Mouse (Mus musculus) kidney, postnatal 4 days (tissue): ENCODE results near the gene Chaf1b.

Experiments
- DNase-seq, 2 experiments: peaks; one replicate each; pipeline ENCODE4 v3.0.0; 2021; ENCODE audit warnings: mixed read lengths in 2 of 2

Chaf1b gene

DNA sequence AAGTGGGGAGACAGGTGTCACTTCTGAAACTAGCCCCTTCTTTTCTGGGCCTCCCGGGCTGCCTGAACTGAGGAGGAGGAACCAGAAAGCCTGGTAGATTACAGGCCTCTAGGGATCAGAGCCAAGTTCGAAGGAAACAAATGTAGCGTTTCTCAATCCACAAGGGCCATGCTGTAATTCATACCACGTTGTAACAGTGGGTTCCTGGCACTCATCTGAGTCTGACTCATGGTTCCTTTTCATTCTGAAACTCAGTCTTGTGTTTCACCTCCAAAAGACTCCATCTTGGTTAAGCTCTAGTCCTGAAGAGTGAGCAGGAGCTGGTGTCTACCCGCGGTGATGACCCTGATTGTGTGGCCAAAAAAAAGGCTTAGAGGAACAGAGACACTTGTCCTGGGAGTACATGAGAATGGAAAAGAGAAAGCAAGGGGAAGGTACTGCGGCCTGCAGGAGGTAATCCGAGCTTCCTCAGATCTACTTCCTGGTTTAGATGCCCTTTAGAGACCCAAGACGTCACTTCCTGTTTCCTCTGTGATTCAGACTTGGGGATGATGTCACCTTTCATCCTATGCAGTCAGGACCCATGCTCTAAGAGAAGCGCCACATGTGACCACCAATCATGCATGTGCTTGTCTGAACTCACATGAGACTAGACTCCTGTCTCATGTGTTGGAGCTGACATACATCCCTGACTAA, 30.3 kb downstream of the Chaf1b start:
- DNase-seq = no peak

DNA sequence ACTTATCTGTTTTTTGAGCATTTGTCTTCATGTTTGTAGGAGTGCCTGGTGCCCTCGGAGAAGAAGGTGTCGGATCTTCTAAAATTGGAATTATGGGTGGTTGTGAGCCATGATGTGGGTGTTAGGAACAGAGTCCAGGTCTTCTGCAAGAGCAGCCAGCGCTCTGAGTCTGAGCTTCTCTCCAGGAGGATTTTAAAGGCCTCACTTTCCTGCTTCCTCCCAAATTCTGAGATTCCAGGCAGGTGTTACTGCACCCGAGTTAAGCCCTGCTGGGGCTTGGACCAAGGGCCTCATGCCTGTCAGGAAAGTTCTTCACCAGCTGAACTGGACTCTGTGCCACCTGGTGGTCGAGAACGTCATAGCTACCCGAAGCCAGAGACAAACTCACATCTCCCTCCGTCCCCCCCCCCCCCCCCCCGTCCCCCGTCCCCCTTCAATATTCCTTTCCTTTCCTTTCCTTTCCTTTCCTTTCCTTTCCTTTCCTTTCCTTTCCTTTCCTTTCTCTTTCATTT, 31.7 kb downstream of the Chaf1b start:
- peak; percentile 81 to 87 for DNase-seq

DNA sequence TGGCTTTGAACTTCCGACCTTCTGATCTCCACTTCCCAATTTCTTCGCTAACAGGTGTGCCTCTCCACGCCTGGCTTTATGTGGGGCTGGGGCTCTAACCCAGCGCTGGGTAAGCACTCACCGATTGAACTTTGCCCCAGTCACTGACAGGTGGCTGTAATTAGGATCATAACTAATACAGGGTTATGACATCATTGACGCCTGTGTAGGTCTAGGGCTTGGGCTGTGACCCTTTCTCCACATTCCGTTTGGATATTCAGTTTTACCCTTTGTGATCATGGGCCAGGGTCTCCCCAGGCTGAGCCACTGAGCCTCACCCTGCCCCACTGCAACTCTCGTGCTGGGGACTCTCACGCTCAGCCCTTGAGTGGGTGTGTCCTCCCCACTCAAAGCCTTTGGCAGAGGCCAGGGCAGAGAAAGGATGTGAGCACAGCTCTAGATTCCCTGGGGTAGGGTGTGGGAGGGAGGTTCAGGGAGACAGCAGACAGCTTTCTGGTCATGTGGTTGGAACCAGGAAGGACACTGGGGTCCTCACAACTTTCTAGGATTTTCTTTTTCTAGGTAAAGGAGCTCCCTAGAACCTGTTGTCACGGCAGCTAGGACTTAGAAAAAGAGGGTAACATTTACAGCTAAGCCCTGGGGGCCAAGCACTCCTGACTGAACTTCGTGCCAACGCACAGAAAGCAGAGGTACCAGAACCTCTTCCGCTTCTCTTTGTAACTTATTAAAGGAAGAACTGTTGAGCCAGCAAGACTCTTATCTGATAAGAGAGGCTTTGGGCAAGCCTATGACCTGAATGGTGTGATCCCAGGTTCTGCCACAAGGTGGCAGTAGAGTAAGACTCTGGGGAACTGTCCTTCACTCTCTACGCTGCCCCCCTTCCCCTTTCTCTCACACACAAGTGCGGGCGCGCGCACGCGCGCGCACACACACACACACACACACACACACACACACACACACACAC, 34.3 kb downstream of the Chaf1b start:
- peak; percentile 93 to 95 for DNase-seq

DNA sequence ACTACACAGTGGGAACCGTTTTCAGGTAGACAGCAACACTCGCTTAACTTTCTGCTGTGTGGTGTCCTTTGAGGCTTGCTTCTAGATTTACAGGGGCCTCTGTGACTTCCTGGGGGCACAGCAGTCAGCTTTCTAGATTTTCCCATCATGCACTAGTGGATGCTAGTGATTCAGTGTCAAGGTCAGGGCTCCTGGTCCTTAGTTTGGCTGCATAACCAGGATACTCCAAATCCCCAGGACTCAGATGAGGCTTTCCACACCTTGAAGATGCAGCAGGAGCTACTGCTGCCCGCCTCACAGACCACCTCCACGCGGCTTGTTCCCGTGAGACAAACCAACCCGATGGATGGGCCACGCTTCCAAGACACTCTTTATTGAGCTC, 35.0 kb downstream of the Chaf1b start:
- no peak for DNase-seq

DNA sequence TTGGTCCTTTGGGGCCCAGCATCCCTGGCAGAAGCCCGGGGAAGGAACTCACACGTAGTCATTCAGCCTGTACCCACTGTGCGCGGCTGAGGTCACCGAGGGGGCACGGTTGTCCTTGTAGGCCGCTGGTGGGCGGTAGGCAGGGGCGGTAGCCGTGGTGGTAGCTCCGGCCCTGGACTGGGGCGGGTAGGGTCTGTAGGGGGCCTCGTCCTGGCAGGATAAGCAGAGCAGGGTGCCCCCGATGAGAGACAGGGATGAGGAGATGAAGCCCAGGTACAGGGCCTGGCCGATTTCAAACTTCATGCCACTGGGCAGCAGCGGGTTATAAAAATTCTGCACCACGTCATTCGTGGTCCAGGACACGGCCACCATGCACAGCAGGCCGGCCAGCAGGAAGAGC, 35.5 kb downstream of the Chaf1b start:
- DNase-seq = no peak

DNA sequence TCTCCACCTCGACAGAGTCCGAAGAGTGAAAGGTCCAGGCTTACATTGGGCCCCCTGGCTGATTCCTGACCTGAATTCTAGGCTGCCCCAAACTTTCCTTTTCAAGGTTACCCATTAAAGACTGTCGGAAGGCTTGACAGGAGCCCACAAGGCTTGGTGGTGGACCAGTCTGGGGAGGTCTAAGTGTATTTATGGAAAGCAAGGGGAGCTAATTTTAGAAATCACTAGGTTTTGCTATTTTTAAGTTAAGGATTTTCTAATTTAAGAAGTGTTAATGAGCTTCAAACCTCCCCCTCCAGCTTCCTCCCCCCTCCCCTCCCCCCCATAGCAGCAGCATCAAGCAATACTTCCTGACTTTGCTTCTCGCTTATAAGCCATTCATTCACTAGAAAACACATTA, 37.0 kb downstream of the Chaf1b start:
- DNase-seq = no peak

DNA sequence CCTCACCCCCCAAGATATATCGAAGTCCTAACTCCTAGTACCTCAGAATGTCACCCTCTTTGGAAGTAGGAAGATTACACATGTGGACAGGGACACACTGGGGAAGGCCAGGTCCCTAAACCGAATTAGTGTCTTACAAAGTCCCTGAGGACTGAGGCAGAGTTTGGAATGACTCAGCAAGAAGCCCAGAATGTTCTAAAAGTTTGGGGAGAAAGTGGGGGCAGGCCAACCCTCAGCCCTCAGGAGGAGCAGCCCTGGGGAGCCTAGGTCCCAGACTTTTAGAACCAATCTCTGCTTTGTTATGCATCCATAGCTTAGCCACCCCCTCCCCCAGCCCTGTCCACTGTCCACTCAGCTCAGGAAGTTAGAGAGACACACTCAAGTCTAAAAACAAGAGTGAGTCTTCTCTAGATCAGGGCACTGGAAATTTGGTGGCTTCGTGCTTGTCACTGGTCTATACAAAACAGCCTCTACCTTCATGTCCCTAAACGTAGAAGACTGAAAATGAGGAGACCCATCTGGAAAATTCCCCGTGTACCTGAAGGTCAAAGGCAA, 39.2 kb downstream of the Chaf1b start:
- no peak for DNase-seq

DNA sequence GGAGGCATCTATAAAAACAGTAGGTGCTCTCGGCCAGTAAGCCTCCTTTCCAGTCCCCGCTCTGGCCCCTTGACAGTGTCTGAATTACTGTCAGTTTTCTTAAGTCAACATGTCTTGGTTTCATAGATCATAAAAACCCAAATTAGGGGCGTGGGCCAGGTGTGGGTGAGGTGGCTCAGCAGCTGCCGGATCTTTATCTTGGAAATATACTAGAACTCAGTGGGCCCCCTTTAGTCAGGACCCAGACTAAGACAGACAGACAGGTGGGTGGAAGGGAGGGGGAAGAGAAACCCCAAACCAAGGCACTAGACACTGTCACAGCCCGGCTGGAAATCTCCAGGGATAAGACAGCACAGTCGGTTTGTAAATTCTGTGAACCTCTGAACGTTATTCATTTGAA, 40.1 kb downstream of the Chaf1b start:
- DNase-seq = no peak

DNA sequence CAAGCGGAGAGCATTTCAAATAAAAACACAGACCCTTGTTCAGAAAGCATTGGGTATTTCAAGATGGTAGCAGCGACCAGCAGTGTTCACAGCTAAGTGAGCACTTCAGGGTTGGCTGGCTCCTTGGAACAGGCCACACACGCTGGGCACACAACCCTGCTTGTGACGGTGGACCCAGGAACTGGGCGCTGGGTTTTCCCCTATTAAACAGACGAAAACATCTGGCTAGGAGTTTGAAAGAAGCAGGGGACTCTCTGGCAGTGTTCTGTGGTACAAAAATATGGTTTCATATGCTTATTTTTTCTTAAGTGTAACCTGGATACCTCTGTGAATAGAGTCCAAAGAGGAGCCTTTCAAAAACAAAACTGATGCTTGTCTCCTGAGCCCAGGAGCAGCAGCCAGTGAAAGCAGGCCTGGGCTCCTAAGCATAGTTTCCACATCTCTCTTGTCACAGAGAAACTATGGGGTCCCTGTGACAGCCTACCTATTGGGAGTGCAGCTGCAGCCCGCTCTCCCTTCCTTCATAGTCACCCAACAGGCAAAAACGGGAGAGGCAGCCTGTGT, 42.1 kb downstream of the Chaf1b start:
- no peak for DNase-seq

DNA sequence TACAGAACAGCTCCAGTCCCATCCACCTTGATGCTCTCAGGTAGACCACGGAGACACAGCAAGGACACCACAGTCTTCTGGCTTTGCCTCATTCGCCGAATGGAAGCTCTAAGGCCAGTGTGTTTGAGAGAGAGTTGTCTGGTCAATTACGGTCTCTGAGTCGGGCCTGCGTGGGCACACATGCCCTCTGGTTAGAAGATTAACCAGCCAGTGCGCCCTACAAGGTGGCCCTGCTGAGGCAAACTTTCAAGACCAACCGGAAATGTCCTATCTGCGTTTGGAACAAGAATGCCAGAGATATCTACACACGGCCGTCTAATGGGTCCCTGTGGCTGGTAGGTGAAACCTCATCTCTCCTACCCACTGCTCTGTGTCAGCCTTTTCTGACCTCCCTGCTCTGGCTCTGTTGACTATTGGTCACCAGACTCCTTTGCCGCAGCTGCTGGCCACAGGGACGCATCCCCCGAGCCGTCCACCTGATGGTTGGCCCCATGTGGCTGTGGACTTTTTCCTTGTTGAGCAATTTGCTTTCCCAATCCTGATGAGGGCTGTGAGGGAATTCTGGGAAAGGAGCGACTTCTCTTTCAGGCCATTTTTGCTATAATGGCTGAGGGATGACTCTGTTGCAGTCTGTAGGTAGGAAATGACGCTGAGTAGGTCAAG, 45.8 kb downstream of the Chaf1b start:
- DNase-seq = no peak

DNA sequence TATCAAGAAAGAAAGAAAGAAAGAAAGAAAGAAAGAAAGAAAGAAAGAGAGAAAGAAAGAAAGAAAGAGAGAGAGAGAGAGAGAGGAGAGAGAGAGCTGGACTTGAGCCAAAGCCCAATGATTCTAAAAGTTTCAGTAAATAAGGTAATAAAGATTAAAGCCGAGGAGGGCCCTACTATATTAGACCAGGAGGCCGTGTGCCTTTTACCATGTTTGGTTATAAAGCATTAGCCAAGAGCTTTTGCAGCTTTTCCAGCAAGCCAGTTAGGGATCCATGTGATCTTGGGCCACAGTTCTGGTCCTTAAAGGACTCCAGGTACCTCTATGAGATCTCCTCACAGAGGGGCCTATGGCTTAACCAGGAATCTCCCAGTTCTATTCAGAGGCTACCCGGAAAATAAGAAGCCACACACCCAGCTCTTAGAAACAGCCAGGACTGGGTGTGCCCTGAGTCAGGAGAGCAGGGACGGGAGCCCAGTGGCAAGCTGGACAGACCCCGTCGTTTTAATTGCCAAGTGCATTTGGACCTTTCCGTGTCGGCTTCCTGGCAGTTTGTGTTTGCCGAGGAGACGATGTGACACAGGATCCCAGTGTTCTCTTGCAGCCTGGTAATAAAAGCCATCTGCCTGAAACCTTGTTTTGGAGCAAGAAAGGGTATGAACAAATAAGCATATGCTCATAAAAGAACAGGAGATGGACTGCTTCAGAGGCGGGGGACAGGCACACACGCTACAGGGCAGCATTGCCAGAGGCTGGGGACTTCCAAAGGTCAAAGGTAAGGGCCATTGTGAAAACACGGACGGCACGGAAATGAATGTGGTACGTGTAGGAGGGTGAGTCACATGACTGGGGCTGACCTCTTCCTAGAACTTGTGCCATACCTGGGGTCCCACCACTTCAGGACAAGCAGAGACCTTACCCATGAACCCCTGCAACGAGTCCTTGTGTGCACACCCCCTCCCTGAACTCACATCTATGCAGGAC, 48.8 kb downstream of the Chaf1b start:
- DNase-seq = no peak

DNA sequence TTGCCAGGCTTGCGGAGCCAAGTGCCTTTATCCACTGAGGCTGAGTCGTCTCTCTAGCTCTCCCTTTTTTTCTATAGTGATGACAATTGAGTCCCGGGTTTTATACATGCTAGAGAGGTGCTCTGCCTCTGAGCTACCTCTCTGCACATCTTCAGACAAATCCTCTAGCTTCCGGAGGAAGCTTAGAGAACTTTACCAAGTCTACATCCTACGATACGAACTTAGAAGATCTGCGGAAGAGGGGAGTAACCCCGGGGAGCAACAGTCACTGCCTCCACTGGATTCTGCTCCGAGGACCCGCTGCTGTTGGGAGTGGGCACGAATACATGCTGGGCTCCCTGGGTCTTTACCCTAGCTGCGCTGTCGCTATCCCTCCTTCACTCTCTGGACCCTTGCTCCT, 50.9 kb downstream of the Chaf1b start:
- no peak for DNase-seq

DNA sequence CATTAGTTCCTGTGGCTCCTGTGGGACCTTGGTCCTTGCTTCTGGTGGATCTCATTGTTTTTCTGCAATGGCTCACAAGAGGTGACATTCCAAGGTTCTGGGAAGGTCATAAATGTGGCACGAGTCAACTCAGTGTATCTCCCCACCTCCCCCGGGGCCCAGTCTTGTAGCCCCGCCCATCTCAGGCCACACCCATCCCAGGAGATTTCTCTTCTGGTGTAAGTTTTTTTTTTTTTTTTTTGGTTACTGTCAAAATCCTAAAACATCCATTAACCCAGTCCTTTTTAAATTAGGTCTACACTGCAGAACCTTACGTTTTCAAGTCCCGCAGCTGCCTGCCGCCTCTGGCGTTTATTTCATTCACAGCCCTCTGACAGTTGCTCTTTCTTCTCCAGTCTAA, 51.3 kb downstream of the Chaf1b start:
- peak; percentile 26 to 37 for DNase-seq

DNA sequence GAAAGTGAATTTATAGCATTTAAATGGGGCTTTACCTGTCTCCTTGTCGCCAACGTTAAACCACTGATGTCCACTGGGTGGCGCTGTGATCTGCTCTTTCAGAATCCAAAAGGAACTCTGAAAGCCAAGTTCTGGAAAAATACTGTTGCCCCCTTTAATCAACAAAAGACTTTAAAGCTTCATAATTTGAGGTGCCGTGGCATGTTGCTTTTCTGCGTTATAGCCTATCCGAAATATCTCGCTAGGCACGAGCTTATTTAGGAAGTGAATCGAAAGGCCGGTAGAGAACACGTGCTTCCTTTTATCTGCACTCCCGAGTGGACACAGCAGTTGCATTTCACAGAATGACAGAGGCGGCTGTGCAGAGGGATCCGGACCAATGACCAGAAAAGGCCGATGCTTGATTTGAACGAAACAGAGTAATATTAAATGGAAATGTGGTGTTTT, 54.7 kb downstream of the Chaf1b start:
- peak; percentile 91 to 92 for DNase-seq

DNA sequence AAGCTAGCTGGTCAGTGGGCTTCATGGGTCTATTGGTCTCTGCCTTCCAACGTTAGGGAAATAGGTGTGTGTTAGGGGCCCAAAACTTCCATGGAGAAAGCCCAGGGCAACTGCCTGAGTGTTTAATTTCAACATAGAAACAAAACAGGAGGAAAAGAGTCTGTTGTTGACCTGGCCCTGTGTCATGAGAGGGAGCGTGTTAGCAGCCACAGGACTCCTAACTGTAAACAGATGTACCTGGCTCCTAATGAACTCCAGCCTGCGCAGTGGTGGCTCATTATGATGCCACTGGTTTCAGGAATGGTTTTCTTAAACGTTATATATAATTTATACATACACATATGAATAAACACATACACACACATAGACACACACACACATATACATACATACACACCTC, 56.3 kb downstream of the Chaf1b start:
- DNase-seq = no peak

DNA sequence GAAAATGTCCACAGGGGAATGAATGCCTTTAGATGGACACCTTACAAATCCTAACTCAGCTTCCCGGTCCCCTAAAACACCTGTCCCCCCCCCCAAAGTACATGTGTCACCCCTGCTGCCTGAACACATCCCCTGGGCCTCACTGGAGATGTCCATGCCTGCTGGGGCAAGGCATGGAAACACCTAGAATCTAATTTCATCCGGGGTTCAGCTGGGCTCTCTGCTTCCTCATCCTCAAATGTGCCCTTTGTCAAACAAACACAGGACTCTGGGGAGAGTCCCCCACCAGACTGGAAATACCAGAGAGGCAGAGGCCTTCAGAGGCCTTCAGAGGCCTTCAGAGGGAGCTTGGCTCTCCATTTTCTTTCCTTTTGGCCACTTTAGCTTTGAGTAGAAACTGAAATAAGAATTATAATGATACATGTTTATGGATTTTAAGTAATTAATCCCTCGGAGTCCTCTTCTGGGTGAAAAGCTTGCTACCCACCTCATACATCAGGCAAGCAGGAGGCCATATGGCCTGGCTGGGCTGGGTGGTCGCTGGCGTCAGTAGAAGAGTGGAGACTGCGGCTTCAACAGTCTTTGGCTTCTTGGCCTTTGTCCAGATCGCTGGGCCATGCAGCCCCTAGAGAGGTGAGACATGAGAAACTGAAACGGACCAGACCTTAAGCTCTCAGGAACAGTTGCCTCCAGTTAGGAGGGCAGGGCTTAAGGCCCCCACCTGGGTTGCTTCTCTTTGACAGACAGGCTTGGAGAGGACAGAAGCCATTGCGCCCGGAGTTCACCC, 58.3 kb downstream of the Chaf1b start:
- DNase-seq = peak; percentile 32 to 50

DNA sequence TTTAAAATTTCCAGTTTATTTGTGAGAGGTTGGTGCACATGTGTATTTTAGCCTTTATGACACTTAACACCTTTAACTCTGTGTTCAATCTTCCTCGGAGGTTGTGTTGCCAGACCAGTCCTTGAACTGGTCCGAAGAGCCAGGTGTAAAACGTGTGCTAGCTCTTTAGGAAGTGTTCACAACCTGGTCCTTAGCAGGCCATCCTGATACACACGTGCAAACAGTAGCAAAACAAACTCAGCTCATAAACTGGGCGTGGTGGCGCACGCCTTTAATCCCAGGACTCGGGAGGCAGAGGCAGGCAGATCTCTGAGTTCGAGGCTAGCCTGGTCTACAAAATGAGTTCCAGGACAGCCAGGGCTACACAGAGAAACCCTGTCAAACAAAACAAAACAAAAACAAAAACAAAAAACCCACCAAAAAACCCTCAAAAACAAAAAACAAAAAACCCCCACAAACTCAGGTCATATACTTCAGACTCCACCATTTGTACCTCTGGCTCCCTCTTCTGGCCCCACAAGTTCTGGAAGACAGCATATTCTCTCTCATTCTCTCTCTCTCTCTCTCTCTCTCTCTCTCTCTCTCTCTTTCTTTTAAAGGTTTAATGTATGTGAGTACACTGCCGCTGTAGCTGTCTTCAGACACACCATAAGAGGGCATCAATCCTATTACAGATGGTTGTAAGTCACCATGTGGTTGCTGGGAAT, 59.2 kb downstream of the Chaf1b start:
- DNase-seq = no peak

DNA sequence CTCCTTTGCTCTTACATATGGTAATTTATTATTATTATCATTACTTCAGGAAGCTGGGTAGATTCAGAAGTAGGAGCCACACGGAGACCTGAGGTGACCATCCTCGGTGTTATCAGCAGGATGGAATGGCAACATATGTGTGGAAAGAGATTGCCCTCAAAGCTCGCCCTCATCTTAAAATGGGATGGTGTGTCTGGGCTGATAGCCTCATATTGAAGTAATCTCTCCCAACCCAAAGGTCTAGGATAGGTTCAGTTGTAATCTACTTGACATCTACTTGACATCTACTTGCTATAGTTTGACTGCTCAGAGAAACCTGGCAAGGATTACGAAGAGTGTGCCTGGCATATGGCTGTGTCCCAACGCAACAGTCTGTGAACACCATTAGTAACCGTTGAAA, 60.6 kb downstream of the Chaf1b start:
- no peak for DNase-seq

DNA sequence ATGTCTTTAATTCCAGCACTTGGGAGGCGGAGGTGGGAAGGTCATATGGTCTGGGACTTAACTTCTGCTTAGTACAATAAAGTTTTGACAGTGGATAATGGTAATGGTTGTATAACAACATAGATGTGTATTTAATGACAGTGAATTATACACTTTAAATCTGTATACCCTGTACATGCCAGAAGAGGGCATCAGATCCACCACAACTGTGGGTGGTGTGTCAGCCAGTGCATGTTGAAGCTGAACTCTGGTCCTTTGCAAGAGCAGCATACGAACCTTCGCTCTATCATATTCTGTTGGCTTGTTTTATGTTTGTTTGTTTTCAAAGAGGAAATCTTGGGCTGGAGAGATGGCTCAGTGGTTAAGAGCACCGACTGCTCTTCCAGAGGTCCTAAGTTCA, 63.7 kb downstream of the Chaf1b start:
- no peak for DNase-seq
